Mouse (Mus musculus) B cell, adult 67 days (primary cell): ENCODE results near the gene Fbxo30. TPM values are rescaled to one million over a fixed set of nuclear protein-coding genes. Genes with fewer than 3 reads are reported as not detected.

ENCODE experiments used
- total RNA-seq, 2 experiments: library from RNA; stranded (reverse); gene quantifications; 4 replicates each; pipeline ENCODE4 v1.2.4; 2023

The Fbxo30 gene
- total RNA-seq, result 10 to 100 TPM; 10.6 to 15.0 TPM

DNA sequence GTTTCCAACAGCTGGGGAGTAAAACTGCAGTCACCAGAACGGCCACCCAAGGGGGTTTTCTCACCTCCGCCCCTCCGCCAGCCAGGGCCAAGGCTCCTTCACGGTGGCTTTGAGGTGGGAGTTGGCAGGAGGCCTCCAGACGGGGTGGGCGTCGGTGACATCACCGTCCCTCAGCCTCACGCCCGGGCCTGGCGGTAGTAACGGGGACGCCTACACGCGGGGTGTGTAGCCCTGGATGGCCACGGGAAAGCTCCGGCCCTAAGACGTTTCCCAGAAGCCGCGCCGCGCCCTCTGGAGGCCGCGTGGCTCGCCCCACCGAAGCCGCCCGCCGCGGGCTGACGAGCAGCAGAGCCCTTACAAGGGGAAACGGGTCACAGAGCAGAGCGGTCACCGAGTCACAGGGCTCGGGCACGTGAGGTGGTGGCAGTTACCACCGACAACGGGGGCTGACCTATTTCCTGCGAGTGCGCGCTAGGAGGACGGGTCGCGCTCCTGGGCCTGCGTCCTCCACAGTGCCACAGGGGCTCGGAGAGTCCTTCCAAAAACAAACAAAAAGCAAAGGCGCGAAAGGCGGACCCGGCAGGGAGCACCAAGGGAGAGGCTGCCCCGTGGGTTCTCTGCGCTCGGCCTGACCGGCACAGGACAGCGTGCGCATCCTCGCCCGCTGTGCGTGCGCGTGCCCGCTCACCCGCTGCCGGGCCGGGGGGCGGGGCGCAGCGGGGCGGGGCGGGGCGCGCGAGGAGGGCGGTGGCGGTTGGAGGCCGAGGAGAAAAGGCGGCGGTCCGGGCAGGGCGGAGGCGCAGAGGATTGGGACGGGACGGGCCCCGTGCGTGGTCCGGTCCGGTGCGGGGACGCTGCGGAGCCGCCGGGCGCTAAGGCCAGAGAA, at the start of gene Fbxo30:
TSS of gene Fbxo30 (plus strand) at position 753 of the 886 bp plus-strand sequence.

GRCm38 (mm10) chr10:11343205-11344141, 62.3 kb downstream of the Fbxo30 start, which contains the start of gene Epm2a:
TSS of gene Epm2a (plus strand) at chr10:11343404.

Other genes starting within 250 kb of the Fbxo30 start
- not detected for gene Grm1, start 199.0 kb upstream of the Fbxo30 start, total RNA-seq
- 10 to 100 TPM; 33.4 to 40.3 TPM for gene Shprh, start 131.9 kb upstream of the Fbxo30 start, total RNA-seq
- gene Epm2a, start 62.1 kb downstream of the Fbxo30 start, total RNA-seq, result 1 to 10 TPM; 1.6 to 2.5 TPM